Mouse (Mus musculus) frontal cortex, adult 2 months (tissue): ENCODE measurements around the gene Trpt1. TPM values are rescaled to one million over a fixed set of nuclear protein-coding genes. Genes with fewer than 3 reads are reported as not detected.
A peak's percentile ranks its signal among the peaks of the same experiment; 100 is the strongest.
"Not testable (repeated sequence)": the region's sequence is repeated elsewhere in the genome, so short reads cannot be mapped to it uniquely, and the experiment has no call there.

Experiments used
- DNase-seq, 2 experiments: peaks; one replicate each; pipeline ENCODE4 v3.0.0; 2022; ENCODE audit warnings: low spot score in 1 of 2; ENCODE audit errors: extremely low spot score in 1 of 2
- polyA plus RNA-seq: library from polyadenylated mRNA; depleted of rRNA; stranded (reverse); fragments of >200 nt; gene quantifications from 2 replicates; pipeline ENCODE4 v1.2.3, GENCODE M21; 2012

Trpt1 gene
- polyA plus RNA-seq, 1 experiment, result 24.7 TPM

DNA sequence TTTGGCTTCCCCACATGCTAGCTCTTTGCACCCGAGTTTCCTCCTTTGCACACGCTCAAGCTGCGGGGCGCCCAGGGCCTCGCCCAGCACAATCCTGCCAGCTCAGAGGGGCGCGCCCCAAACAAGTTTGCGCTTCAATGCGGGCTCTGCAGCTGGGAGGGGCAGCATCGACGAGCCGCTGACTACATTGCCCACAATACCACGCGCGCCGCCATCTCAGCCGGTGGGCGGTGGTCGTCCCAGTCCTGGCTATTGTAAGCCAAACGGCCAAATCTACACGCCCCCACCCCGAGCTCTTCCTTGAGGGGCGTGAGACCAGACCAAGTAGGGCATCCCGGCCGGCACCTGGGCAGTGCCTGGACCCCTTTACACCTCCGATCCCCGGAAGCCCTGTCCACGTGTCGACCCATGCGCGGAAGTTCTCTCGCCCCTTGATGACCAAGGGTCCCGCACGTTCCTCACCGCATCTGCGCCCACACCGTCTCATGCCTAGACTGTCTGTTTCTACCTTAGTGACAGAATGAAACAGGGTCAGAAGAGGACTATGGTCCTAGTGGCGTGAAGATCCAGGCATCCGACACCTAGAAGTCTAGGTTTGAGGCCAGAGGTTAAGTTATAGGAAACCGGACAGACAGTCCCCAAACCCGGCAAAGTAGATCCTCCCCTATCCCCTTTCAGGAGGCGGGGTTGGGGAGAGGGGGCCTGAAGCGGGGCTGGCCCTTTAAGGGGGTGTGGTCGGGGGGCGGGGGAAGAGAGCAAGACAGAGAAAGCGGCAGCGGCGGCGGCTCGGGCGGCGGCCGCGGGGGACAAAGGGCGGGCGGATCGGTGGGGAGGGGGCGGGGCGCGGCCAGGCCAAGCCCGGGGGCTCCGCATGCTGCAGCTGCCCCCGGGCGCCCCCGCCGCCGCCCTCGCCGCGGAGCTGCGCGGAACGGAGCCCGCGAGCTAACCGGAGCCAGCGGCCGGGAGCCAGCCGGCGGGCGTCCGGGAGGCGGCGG, 21.4 kb upstream of the Trpt1 start, which contains the start of gene Ppp1r14b:
Gene Ppp1r14b (plus strand): TSS at position 758 of the 995 bp plus-strand sequence.
- DNase-seq, result peak in 1 of 2 experiments; percentile 75

DNA sequence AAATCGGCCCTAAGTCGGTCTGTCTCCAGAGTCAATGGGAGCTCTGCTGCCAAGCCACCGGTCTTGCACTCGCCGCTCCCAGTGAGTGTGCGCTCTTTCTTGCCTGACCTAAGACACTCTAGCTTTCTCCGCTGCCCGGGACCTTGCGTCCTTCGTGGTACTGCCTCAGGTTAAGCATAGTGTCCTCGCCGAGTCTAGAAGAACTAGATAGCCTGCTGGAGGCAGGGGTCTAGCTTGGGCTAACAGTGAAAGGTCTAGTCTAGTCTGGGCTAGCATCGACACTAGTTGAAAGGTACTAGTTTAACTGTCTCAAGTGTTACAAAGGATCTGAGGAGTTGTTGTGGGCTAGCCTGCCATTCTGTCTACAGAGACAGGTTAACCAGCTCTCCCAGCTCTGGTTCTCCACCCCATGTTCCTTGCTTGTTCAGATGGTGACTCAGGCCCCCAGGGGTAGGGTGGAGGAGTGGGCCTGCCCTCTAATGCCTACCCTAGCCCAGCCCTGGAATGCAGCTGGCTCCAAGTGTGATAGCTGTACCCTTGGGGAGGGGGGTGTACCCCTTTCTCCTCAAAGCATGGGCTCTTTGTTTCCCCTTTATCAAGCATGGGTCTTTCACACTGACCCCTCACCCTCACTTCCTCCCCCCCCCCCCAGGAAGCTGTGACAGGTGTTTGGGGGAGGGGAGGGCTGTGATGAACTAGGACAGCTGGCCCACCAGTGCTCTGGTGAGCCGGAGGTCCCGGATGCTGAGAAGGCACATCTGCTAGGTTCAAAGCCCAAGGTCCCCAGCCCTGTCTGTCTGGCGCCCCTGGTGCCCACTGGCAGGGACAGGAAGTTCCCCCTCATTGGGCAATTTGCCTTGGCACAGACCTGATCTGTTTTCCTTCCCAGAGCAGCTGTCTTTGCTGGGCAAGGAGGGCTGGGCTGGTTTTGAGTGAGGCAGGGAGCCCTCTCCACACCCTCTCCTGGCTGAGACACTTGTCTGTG, 20.1 kb upstream of the Trpt1 start, which contains the start of gene Plcb3:
Gene Plcb3 (minus strand): TSS at position 934 of the 985 bp plus-strand sequence.
- peak in 1 of 2 experiments; percentile 69 for DNase-seq

DNA sequence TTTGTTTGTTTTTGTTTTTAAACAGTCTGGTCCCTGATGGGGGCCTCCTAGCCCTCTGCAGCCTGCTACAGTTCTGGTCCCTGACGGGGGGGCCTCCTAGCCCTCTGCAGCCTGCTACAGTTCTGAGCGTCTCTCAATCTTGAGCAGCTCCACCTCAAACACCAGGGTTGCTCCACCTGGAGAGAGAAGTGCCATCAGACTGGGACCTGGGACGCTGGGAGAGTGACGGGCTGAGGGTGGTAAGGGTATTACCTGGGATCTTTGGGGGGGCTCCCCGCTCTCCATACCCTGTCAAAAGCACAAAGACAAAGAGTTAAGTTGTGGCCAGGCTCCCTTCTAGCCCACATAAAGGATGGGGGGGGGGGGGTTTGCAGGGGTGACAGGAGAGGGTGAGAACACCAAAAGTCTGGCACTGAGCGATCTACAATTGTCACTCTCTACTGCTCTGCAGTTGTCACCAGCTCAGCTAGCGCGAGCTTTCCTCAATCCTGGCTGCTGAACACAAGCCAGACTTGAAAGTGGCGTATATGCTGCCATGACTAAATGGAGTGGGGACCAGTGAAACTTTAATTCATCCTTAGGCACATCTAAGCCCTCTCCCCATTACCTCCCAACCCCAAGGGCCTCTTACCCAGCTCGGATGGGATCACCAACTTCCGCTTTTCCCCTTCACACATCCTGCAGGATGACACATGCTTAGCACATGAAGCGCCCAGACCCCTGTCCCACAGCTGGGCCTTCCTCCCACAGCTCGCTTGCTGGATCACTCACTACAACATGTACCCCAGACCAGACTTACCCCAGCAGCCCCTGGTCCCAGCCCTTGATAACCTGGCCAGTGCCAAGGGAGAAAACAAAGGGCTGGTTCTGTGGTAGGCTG, 17.9 kb upstream of the Trpt1 start:
- DNase-seq, result no peak

DNA sequence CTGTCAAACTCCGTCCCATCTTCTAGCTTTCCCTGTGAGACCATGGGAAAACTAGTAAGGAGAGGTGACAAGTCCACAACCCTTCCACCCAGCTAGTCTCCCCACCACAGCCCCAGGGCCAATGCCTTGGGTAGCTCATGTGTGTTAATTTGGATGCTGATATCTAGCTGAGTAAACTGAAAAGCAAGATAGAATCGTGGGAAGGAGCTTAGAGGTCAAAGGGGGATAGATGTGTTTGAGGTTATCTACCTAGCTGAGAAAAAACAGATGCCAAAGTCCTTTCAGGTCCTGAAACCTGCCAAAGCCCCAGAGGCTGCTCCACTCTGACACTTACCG, 17.3 kb upstream of the Trpt1 start:
- no peak for DNase-seq

GRCm38 (mm10) chr19:6979001-6979479, 16.9 kb upstream of the Trpt1 start:
- peak; percentile 56 to 62 for DNase-seq

- peak; percentile 99 for DNase-seq
These were observed 16.2 kb upstream of the Trpt1 start for GRCm38 (mm10) chr19:6979486-6980380.

DNA sequence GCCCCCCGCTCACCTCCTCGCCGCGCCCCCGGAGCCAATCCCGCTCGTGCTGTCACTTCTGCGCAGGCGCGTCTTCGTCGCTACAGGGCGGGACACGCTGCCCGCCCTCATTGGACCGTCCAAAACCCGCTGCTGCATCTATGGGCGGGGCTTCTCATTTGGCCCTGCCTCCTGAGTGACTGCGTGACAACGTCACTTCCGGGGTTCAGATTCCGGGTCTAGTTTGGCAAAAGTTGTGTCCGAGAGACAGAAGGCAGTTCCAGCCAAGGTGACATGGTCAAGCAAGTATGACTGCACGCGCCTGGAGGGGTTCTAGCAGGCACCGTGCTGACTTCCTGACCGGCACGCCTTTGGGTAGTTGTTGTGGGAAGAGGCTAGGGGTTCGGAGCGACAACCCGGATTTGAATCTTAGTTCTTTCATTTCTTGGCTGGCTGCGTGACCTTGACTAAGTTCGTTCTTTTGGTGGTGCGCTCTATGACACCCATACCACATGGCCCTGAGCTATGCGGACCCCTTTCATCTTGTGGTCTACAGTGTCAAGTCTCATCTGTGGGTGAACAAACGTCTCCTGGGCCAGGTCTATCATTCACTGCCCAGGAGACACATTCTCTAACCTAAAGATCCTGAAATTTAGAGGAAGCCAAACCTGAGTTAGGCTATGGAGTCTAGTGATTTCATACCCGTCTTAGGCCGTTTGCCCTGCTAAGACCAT, 15.4 kb upstream of the Trpt1 start, which contains the start of gene Fkbp2:
Gene Fkbp2 (minus strand): TSS at position 121 of the 713 bp plus-strand sequence.
- peak; percentile 97 to 99 for DNase-seq

- DNase-seq, result no peak
These were observed 14.5 kb upstream of the Trpt1 start for GRCm38 (mm10) chr19:6981465-6981864.

- no peak for DNase-seq
These were observed 12.3 kb upstream of the Trpt1 start for GRCm38 (mm10) chr19:6983621-6984020.

GRCm38 (mm10) chr19:6985300-6985699, 10.6 kb upstream of the Trpt1 start:
- no peak for DNase-seq

DNA sequence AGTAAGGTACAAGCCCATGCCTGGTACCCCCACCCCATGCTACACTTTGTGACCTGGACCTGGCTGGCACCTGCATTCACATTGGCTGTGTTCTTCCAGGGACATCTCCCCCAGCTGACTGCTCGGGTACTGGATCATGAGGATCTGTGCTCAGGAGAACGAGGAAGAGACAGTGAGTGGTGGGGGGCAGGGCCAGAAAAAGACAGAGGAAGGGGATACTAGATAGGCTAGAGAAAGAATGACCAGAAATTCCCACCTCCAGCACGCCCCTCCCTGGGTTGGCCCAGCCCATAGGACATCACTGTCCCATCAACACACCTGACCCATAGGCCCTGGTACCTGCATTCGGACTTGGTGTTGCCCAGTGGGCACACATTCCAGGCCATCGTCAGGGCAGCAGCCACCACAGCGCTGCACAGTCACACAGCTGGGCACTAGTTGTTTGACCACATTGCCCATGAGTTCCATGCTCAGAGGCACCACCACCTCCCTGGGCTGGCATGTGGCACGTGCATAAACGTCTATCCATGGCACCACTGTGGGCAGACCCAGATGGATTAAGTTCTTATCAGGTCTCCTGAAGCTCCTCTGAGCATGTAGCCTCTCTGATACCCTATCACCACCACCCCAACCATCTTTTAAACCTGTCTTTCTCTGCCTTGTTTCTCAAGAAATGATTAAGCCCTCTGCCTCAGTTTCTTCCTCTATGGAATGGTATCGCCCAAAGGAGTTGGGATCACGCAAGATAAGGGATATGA, 9.8 kb upstream of the Trpt1 start:
- DNase-seq, result no peak

- DNase-seq, result no peak
These were observed 8.6 kb upstream of the Trpt1 start, which contains the start of gene Vegfb for GRCm38 (mm10) chr19:6987061-6987903. Vegfb (minus strand) TSS chr19:6987651.

DNA sequence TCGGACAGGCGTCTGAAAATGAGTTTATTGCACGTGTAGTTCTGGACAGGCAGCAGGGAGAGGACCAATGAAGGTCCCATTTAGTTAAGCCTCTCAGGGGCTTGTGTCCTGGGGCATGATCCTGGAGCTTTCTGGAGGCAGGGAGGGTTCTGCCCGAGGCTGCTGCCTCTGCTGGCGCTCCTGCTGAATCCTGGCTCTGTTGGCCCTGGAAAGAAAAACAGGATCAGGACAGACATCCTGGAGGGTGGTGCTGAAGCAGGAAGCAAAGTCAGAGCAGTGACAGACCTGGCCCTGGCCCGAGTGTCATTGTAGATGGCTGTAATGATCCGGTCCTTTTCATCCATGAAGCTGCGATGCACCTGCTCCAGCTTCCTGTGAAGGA, 8.0 kb upstream of the Trpt1 start:
- DNase-seq, result no peak

- DNase-seq, result no peak
These were observed 6.7 kb upstream of the Trpt1 start for GRCm38 (mm10) chr19:6989251-6989650.

- DNase-seq, result no peak
These were observed 5.2 kb upstream of the Trpt1 start for GRCm38 (mm10) chr19:6990712-6991111.

- not testable (repeated sequence) for DNase-seq
These were observed 4.8 kb upstream of the Trpt1 start for GRCm38 (mm10) chr19:6991166-6991565.
